Mouse (Mus musculus): Measurements from ENCODE around the gene Proz. TPM values are rescaled to one million over a fixed set of nuclear protein-coding genes. Genes with fewer than 3 reads are reported as not detected.

Proz gene
- total RNA-seq (2023) = under 1 TPM in 1 of 2 experiments, not detected in 1; 0.18 TPM

GRCm38 (mm10) chr8:13060441-13061150 is at the start of gene Proz:
Proz (plus strand) TSS chr8:13060914.

GRCm38 (mm10) chr8:13025487-13026224 is 35.1 kb upstream of the Proz start, which contains the start of gene F7:
F7 (plus strand) TSS chr8:13026034.

GRCm38 (mm10) chr8:13037015-13037414 is 23.7 kb upstream of the Proz start, which contains the start of gene F10:
F10 (plus strand) TSS chr8:13037308.

GRCm38 (mm10) chr8:13105087-13105881 is 44.6 kb downstream of the Proz start, which contains the start of the genes Pcid2 and Cul4a:
Pcid2 (minus strand) TSS chr8:13105459.
Cul4a (plus strand) TSS chr8:13105621.

Other genes with a start within 250 kb of the Proz start
- 10 to 100 TPM; 29.7 to 42.4 TPM for gene Mcf2l, start 187.1 kb upstream of the Proz start, total RNA-seq (2023)
- 1 to 10 TPM; 1.2 to 2.1 TPM for gene F7, start 34.9 kb upstream of the Proz start, total RNA-seq (2023)
- 10 to 100 TPM; 39.8 to 60.3 TPM for gene F10, start 23.6 kb upstream of the Proz start, total RNA-seq (2023)
- gene Pcid2, start 44.5 kb downstream of the Proz start, total RNA-seq (2023) = 10 to 100 TPM; 21.5 to 24.8 TPM
- 10 to 100 TPM; 40.5 to 45.0 TPM for gene Cul4a, start 44.7 kb downstream of the Proz start, total RNA-seq (2023)
- gene Lamp1, start 98.2 kb downstream of the Proz start, total RNA-seq (2023) = 100 to 1,000 TPM; 295 to 392 TPM
- gene Grtp1, start 139.7 kb downstream of the Proz start, total RNA-seq (2023) = under 1 TPM; 0.26 to 0.36 TPM
- gene Adprhl1, start 193.2 kb downstream of the Proz start, total RNA-seq (2023) = not detected
- 1 to 10 TPM; 9.3 to 10.0 TPM for gene Dcun1d2, start 227.2 kb downstream of the Proz start, total RNA-seq (2023)
- gene Tmco3, start 227.3 kb downstream of the Proz start, total RNA-seq (2023) = 10 to 100 TPM; 44.0 to 48.5 TPM

Data from neutrophil, adult 59 days (primary cell).